Mouse (Mus musculus) cerebellum, postnatal 14 days (tissue): ENCODE results near the gene Ifnar1.
"Not testable (repeated sequence)": the region's sequence is repeated elsewhere in the genome, so short reads cannot be mapped to it uniquely, and the experiment has no call there.

Experiments used
- DNase-seq, 2 experiments: peaks; one replicate each; pipeline ENCODE4 v3.0.0; 2021; ENCODE audit warnings: mixed read lengths in 2 of 2

Gene Ifnar1

DNA sequence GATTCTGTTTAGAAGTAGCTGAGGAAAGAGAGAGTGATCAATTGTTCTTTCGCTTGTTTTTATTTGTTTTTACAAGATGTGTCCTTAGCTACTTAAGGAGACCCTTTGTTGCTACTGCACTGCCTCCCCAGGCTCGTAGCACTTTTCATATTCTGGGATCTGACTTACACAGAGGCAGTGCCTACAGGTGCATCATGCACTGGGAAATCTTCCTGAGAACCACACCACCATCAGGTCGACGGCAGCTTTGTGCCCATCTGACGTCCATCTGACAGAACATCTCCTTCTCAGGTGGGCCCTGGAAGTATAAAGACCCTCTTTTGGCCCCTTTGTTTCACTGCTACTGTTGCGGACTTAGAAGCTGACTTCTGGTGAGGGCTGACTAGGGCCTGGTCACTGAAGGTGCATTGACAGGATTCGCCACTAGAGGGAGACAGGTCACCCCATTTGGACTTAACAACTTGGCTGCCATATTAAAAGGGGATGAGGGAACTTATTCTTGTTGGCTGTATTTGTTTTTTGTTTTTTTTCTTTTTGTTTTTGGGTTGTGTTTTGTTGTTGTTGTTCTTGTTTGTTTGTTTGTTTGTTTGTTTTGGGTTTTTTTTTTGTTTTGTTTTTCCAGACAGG, 27.2 kb downstream of the Ifnar1 start:
- DNase-seq = peak; percentile 89 to 92

DNA sequence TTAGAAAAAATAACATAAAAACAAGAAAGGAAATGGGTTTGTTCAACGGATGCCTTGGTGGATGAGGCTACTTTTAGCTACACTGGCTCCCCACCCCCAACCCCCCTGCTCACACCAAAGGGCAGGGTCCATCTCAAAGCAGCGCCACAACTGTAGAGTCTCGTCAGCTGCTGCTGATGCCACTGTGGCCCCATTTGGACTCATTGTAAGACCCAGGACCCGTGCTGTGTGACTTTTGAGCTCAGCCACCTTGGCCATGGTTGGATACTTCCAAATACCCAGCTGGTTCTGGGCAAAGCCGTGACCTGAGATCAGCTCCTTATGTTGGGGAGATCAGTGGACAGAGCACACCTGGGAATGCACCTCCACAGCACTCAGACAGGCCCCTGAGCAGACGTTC, 28.1 kb downstream of the Ifnar1 start:
- no peak for DNase-seq

DNA sequence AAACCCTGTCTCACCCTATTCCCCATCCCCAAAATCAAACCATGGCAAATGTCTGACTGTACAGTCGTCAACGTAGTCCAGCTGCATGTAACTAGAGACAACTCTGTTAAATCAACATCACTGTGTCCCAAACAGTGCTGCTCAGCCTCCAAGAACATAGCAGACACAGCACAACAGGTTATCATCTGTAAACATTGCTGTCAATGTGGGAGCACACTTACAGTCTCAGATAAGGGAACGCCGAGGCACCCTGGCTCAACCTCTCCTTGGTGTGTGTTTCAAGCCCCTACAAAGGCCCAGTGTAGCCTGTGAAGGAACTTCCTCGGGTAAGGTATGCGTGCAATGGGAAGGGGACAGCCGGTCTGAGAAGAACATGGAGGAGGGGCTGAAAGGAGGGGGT, 32.0 kb downstream of the Ifnar1 start:
- DNase-seq = no peak

DNA sequence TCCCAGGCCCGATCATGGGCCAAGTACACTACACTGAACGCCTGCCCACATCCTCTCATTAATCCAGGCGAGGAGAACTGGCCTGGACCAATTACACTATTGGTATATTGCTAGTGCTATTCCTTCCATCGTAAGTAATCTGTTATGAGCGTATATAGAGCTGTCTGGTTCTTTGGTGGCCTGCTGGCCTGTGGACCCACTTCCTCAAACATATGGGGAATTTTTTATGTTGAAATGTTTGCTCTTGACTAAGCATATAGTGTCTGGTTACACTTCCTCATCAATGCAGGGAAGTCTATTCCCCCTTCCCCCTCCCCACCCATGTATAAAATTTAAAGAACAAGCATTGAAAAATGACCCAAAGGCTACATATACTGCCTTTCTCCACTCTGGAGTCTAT, 37.0 kb downstream of the Ifnar1 start:
- no peak for DNase-seq

DNA sequence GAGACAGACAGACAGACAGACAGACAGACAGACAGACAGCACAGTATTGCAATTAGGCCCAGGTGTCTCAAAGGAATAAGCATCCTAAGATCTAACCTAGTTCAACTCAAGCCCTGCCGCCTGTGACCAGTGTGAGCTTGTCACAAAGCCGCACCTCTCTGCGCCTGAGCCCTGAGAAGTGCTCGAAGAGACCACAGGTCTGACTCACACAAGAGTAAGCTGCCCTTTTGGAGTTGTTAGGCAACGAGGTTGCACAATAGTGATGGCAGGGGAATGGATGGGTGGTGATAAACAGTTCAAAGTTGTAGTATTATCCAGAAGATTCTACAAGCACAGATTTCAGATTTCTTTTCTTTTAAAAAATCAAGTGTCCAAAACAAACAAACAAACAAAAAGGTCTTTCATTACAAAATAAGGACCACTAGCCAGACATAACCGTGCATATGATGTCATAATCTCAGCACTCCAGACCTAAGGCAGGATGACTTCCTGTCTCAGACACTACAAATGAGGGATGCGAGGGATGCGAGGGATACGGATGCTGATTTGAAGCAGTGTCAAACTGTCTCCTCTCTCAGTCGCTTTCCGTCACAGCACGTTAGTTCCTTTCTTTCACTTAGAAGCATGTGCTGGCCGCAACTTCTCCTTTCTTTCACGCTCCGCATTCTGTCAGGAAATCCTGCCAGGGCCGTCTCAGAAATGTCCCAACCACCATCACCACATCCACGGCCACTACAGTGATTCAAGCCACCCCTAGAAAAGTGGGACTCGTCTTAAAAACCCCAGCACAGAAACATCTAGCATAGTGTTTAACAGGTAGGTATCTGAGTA, 37.7 kb downstream of the Ifnar1 start:
- no peak for DNase-seq

DNA sequence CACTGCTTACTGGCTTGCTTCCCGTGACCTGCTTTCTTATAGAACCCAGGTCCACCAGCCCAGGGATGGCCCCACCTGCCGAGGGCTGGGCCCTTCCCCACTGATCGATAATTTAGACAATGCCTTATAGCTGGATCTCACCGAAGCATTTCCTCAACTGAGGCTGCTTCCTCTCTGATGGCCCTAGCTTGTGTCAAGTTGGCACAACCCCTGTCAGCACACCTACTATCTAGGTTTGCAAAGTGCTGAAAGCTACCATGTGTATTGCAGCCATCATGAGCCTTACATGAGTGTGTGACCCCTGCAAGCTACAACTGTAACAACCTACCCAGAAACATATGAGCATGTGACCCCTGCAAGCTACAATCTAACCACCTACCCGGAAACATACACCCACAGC, 39.2 kb downstream of the Ifnar1 start:
- no peak for DNase-seq

DNA sequence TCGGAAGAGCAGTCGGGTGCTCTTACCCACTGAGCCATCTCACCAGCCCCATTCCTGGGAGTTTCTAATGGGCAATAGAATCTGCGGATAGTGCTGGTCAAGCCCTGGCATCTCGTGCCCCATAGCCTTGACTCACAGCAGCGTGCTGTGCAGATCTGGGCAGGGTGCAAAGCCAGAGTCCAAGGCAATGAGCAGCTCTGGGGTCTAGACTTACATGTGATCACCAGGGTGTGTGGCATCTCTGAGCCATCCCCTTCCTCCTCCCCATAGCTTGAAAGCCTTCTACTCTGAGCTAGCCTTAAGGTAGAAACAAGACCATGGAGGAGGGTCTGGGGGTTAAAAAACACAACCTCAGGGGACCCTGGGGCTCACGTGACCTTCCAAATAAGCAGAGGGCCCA, 41.2 kb downstream of the Ifnar1 start:
- no peak for DNase-seq

DNA sequence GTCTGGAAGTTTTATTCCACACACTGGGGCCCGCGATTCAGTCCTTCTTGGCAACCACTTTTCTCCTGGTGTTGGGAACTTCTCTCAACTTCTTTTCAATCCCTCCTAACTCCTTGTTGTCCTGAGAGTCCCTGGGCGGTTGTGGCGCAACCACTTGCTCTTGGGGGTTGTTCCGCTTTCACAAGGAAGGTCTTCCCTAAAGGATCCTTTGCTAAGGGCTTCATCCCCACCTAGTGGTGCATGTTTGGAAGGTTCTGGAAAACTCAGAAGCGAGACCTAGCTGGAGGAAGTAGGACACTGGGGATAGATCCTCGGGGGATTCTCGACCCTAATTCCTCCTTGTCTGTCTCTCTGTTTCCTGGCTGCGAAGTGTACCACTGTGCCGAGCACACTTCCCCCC, 42.0 kb downstream of the Ifnar1 start:
- DNase-seq = peak in 1 of 2 experiments; percentile 32

DNA sequence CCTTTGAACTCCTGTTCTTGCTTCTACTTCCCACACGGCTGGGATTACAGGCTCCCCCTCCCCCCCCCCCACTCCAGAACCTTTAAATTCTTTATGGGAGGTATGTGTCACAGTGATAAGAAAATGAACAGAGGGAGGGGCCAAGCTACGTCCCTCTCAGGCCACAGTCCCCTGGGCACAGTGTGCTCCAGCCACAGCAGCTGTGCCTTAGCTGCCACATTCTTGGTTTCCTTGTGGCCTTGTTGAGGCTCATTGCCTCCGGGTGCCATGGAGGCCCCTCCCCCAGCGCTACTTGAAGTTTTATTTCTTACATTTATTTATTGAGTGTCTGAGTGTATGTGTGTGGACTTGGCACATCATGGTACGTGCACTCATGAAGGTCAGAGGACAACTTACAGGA, 42.5 kb downstream of the Ifnar1 start:
- DNase-seq = no peak

DNA sequence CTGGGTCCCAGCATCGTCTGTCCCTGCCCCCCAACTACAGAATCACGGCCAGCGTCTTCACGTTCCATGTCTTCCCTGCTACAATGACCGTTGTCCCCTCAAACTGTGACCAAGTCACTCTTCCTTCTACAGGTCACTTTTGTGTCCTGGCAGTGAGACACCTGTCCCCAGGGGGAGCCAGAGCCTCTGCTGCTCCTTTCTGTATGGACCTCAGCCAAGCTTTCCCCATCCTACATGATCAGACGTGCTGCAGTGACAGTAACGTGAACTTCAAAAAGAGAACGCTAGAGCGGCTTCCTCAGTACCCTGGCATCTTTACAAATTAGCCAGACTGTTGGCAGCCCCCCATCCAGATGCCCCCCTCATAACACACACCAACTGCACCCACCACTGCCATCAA, 43.5 kb downstream of the Ifnar1 start:
- peak in 1 of 2 experiments; percentile 35 for DNase-seq

DNA sequence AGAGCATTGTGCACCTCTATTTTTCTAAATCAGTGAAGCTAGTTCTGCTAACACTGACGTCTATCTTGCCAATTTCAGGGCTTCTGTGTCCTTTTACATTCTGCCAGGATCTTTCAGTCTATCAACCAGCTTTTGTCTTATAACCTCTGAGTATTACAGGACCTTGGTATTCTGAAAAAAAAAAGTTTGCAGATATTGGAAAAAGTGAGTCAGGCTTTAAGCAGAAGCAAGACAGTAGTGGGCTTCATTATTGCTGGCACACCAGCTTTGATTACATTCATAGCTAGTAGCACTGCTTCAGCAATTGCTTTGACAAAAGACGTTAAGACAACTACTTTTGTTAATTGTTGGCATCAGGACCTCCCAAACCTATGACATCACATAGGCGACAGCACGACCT, 45.8 kb downstream of the Ifnar1 start:
- not testable (repeated sequence) for DNase-seq

DNA sequence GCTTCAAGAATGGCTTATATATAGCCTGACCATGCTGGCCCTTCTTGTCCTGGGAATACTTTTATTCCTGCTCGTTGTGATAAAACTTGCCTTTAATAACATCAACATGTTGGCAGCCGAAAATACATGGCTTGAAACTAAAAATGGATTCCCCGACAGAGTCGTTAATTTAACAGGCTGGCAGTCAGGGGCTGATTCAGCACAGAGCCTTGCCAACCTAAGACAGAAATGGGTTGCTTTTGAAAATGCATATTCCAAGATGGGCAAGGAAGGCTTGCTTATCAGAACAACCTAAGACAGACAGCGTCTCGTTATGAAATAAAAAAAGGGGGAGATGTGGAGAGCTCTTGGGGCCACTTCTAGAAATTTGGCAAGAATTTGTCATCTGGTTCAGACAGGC, 46.8 kb downstream of the Ifnar1 start:
- no peak for DNase-seq

DNA sequence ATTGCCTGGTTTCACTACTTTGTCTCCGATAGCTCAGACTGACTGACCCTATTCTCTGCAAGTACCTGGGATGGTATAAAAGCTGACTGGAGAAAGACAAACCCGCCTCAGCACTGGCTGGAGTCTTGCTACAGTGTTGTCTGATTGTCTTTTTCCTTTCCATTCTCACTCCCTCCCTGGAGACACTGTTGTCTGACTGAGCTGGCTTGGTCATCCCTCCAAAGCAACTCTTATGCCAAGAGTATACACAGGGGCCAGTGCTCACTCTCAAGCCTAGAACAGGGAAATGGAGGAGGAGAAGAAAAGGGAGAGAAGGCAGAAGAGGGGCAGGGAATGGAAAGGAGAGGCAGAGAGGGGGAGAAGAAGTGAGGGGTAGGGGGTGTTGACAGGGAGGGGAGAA, 47.4 kb downstream of the Ifnar1 start:
- no peak for DNase-seq

DNA sequence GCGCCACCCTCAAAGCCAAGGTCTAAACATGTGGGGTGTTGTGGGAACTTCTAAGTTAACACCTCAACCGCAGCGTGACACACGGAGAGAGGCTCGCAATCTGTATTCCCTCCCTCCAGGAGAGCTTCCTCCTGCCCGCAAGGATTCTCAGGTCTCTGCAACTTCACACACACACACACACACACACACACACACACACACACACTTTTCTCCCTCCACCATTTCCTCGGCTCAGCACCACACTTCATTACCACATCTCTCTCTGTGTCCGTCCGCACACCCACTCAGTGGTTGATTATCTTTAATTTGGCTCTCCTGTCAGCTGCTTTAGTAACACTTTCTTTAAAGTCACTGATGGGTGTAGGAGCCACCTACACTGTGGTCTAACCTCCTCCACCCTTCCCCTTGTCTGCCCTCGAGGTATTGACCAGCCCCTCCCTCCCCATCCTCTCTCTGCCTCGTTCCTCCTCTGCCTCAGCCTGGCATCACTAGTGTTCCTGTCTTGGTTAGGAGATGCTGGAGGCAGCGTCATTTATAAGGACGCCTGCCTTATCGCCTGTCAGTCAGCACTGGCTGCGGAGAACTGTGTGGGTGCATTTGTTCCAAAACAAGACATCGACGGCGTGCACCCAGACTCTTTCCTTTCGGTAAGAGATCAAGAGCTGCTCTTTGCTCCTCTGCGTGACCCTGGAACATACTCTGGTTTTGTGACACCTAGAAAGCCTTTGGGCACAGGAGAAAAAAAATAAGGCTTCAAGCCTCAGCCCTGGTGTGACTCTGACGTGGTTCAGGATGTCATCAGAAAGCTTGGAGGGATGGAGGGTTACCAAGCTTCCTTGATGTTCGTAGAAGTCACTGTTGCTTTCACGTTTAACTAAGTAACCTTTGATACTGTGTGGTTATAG, 48.3 kb downstream of the Ifnar1 start:
- no peak for DNase-seq

DNA sequence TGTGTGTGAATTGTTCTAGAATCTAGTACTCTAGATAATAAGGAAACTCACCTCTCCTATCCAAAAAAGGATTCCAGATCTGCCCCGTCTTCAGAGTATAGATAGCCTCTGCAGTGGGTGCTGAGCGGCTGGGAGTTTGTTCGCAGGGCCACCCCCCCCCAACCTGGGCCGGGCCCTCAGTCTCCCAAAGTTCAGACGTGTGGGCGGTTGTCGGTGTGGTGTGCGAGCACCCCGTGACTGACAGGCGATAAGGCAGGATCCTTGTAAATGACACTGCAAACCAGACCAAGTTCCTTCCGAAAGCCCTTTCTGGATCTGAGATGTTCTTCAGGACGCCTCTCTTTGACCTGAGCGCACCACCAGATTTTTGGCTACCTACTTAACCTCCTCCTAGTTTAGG, 49.4 kb downstream of the Ifnar1 start:
- DNase-seq = peak; percentile 36 to 65

DNA sequence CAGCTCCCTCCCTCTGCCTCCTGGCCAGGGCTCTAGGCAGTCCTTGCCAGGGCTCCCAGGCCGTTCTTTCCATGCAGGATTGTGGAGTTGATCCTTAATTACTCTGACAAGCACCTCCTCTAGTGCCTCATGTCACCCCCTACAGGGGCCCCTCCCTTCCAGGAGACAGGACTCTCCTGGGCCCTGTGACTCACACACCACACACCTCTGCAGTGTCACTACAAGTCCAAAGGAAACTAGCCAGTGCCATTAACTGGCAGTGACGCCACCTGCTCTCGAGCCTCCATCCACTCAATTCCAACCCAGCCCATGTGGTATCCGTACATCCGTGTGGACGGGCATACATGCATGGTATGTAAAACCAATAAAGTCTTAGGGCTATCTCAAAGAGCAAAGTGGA, 49.9 kb downstream of the Ifnar1 start:
- DNase-seq = no peak

DNA sequence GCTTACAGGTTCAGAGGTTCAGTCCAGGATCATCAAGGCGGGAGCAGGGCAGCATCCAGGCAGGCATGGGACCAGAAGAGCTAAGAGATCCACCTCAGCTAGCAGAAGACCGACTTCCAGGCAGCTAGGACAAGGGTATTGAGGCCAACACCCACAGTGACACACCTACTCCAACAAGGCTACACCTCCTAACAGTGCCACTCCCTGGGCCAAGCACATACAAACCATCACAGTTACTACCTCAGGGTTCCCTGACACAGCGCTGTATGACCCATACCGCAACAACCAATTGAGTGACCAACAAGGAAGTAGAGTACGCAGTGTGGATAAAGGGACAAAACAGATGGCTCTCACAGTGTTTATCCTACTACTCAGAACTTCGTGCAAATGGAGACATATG, 51.3 kb downstream of the Ifnar1 start:
- no peak for DNase-seq

DNA sequence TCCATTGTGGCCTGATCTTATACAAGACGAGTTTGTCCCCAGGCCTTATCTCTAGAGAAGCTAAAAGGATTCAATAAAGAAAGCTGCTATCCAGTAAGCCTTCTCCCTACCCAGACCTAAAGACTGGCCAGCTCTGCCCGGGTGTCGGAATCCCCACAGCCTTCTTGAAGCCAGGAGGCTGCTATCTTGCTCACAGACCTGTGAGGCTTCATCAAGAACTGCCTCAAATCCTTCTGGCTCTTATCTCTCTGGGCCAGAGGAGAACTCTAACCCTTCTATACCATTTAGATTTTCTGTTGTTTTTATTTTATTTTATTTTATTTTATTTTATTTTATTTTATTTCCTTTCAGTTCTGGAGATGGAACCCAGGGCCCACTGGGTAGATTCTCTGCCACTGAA, 52.0 kb downstream of the Ifnar1 start:
- no peak for DNase-seq

DNA sequence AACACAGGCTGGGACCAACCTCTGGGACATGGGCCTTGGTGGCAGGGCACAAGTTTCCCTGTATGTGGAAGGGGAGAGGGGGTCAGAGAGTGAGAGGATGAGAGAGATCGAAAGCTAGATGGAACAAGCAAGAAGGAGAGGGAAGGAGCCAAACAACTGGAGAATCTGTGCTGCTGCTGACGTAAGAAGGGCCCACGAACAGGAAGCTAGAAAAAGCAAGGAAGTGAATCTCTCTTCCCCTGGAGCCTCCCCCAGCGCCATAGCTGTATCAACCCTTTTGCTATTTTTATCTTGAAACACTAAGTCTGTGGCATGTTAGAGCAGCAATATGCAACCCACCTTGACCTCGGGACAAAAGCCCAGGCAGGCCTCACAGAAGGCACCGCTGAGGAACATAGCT, 53.0 kb downstream of the Ifnar1 start:
- no peak for DNase-seq

DNA sequence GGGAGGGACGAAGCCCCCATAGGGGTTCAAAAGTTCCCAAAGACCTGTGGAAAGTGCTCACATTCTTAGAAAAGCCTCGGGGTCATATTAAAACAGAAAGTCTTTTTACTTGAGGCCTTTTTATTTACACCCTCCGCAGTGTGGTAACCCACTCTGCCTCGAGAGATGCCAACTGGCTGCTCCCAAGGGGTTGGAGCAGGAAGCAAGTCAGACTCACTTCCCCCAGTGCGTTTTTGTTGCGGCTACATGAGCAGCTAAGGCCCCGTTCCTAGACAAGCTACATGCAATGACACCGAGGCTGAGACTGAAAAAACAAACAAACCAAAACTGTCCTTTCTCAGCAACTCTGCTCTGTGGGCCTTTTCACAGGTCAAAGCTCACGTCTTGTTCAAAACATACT, 53.5 kb downstream of the Ifnar1 start:
- DNase-seq = no peak

DNA sequence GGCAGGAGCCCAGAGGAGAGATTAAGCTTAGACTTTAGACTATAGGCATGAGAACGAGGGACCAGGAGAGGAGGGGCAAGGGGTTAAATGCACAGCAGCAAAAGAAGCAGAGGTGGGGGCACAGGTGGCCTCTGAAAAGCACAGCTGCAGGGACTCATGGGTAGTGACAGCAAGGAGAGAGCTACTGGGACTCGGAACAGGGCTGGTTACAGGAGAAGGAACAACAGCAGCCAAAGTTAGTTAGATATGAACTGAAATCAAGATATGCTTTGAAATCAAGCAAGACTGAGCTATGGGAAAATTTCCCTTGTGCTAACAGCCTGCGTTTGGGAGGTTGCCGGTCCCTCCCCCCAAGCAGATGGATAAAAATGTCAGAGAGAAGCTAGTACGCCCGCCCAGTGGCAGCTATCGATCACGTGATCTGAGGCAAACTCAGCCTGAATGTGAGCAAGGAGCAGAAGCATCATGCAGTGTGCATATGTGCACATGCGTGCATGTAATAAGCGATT, 56.6 kb downstream of the Ifnar1 start:
- DNase-seq = peak; percentile 30 to 49

DNA sequence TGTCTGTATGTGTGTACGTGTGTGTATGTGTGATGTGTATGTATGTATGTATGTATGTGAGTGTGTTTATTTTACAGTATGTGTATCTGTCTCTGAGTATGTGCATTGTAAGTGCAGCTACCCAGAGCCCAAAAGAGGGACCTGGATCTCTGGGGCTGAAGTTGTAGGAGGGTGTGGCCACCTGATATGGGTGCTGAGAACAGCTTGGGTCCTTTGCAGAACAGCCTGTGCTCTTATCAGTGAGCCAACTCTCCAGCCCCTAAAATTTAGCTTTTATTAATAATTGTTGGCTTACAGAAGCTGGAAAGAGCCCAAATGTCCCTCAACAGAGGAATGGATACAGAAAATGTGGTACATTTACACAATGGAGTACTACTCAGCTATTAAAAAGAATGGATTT, 58.6 kb downstream of the Ifnar1 start:
- no peak for DNase-seq

DNA sequence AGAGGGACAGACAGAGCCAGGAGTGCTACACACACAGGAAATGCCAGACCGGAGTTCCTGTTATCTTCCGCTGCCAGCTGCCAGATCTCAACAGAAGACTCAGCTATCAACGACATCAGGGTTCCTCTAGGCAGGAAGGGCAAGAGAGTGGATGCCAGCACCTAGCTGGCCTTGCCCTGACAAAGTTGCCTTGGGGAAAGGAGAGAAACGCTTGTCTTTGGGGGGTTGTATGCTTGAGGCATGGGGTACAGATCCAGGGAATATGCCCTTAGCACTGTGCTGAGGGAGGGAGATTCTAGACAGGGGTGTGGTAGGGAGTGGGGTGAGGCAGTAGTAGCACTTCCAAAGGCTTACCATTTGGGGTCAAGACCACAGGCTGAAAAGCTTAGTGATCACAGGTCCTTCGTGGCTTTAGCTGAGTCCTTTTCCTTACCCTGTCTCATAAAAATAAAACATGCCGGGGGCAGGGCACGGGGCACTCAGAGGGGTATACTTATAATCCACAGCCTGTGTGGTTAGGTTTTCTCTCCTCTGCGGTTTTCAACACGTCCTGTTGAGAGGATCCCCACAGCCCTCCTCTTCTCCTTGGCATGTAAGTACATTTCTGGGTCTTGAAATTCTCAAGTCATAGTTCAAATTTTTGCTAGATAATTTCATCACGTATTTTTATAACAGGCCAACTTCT, 60.7 kb downstream of the Ifnar1 start:
- no peak for DNase-seq
